Mouse (Mus musculus): ENCODE results near the gene Gm4559. TPM values are rescaled to one million over a fixed set of nuclear protein-coding genes. Genes with fewer than 3 reads are reported as not detected.
"Not testable (repeated sequence)": the region's sequence is repeated elsewhere in the genome, so short reads cannot be mapped to it uniquely, and the experiment has no call there.

Gene Gm4559
- polyA plus RNA-seq, 1 experiment: not detected

DNA sequence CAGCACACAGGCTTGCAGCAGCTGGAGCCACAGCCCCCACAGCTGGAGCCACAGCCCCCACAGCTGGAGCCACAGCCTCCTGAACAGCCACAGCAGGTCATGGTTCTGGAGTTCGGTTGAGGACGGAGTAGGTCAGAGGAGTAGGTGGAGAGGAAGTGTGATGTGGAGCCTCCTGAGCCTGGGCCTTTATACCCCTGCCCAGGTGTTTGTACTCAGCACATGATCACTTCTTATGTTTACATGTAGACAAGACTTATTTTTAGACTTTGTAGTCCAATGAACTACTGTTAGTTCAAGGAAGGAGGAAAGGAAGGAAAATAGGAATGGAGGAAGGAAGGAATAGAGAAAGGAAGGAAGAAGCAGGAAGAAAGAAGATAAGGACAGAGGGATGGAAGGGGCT lies 33.2 kb downstream of the Gm4559 start, which contains the start of gene Gm40460:
Gm40460 (minus strand) TSS at position 101 of the 400 bp plus-strand sequence.
- DNase-seq (ENCODE audit: low read depth): no peak
- TF ChIP-seq POLR2A (IDR thresholded peaks at IDR 0.05; ENCODE audit: borderline replicate concordance, extremely low read depth, insufficient read depth, insufficient read length, poor library complexity, severe bottlenecking) (no peak), CTCF (IDR thresholded peaks at IDR 0.05; ENCODE audit: borderline replicate concordance, extremely low read depth, insufficient read depth, insufficient read length) (no peak)

DNA sequence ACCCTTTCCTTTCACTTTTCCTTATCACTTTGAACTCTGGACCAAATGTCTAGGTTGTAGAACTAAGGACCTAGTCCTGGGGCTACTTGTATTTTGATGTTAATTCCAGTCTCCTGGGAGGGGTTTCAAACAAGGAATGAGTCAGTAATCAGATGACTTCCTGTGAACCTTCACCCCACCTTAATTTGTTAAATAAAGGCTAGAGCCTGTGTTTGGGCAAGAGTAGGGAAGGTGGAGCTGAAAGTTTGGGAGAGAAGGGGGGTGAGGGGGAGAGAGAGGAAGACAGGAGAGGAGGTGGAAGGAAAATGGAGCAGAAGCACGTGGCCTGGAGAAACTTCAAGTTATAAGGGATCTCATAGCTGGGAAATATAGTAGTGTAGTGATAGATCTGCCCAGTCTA lies 42.6 kb downstream of the Gm4559 start:
- DNase-seq (ENCODE audit: low read depth): no peak
- TF ChIP-seq CTCF (IDR thresholded peaks at IDR 0.05; ENCODE audit: borderline replicate concordance, extremely low read depth, insufficient read depth, insufficient read length) (no peak), POLR2A (IDR thresholded peaks at IDR 0.05; ENCODE audit: borderline replicate concordance, extremely low read depth, insufficient read depth, insufficient read length, poor library complexity, severe bottlenecking) (no peak)

DNA sequence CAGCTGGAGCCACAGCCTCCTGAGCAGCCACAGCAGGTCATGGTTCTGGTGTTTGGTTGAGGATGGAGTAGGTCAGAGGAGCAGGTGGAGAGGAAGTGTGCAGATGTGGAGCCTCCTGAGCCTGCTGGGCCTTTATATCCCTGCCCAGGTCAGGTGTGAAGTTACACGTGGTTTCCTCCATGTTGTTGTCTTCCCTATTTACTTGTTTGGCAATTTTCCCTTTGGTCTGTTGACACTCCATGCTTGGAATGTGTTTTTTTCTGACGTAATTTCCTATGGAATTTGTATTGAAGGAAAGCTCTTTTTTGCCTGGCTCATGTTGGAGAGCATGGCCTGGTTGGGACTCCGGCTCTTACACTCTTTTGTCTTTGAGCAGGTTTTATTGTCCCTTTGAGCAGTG lies 44.3 kb downstream of the Gm4559 start, which contains the start of gene Krtap5-5:
Krtap5-5 (minus strand) TSS at position 101 of the 400 bp plus-strand sequence.
- DNase-seq (ENCODE audit: low read depth): not testable (repeated sequence)

DNA sequence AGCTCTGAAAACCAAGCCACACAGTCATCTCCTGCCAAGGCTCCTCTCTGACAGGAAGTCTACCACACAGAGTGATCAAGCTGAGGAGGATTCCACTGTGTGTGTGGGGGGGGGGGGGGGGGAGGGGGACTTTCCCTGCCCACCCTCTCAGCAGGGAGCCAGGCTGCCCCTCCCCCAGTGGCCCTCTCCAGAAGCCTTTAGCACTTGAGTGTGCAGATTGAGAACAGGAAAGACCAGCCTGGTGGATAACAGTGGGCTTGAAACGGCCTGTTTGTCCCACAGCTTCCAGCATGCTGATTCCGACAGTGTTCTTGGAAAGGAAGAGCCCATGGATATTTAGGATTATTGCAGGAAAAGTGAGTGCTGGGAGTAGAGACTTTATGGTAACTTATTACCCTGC lies 49.6 kb downstream of the Gm4559 start:
- no peak for DNase-seq (ENCODE audit: low read depth)
- TF ChIP-seq CTCF (IDR thresholded peaks at IDR 0.05; ENCODE audit: borderline replicate concordance, extremely low read depth, insufficient read depth, insufficient read length) (no peak), POLR2A (IDR thresholded peaks at IDR 0.05; ENCODE audit: borderline replicate concordance, extremely low read depth, insufficient read depth, insufficient read length, poor library complexity, severe bottlenecking) (no peak)

Other genes with a start within 250 kb of the Gm4559 start
- 39.4 and 46.5 TPM in 2 replicates for gene Mob2, start 213.3 kb downstream of the Gm4559 start, polyA plus RNA-seq (2012; rRNA removed)
- 93.1 and 145 TPM in 2 replicates for gene Dusp8, start 178.5 kb downstream of the Gm4559 start, polyA plus RNA-seq (2012; rRNA removed)
- not detected in 2 replicates for gene Gm45618, start 153.6 kb downstream of the Gm4559 start, polyA plus RNA-seq (2012; rRNA removed)
- gene Gm39115, start 138.3 kb downstream of the Gm4559 start, polyA plus RNA-seq (2012; rRNA removed): not detected in 2 replicates
- 0.06 TPM in 1 of 2 replicates, not detected in the other for gene Gm45337, start 129.8 kb downstream of the Gm4559 start, polyA plus RNA-seq (2012; rRNA removed)
- not detected in 2 replicates for gene Gm29735, start 117.2 kb downstream of the Gm4559 start, polyA plus RNA-seq (2012; rRNA removed)
- gene Gm4553, start 108.6 kb downstream of the Gm4559 start, polyA plus RNA-seq (2012; rRNA removed): not detected in 2 replicates
- gene Krtap5-2, start 98.4 kb downstream of the Gm4559 start, polyA plus RNA-seq (2012; rRNA removed): not detected in 2 replicates
- gene Gm10153, start 84.0 kb downstream of the Gm4559 start, polyA plus RNA-seq (2012; rRNA removed): not detected in 2 replicates
- gene Krtap5-3, start 73.0 kb downstream of the Gm4559 start, polyA plus RNA-seq (2012; rRNA removed): not detected in 2 replicates
- not detected in 2 replicates for gene Gm7579, start 62.5 kb downstream of the Gm4559 start, polyA plus RNA-seq (2012; rRNA removed)
- not detected in 2 replicates for gene Krtap5-5, start 44.4 kb downstream of the Gm4559 start, polyA plus RNA-seq (2012; rRNA removed)
- gene Gm40460, start 33.3 kb downstream of the Gm4559 start, polyA plus RNA-seq (2012; rRNA removed): not detected in 2 replicates
- not detected in 2 replicates for gene Gm2431, start 16.0 kb downstream of the Gm4559 start, polyA plus RNA-seq (2012; rRNA removed)
- not detected in 2 replicates for gene Krtap5-1, start 22.8 kb upstream of the Gm4559 start, polyA plus RNA-seq (2012; rRNA removed)
- not detected in 2 replicates for gene Krtap5-4, start 29.2 kb upstream of the Gm4559 start, polyA plus RNA-seq (2012; rRNA removed)
- 2.8 and 2.9 TPM in 2 replicates for gene Ifitm10, start 99.4 kb upstream of the Gm4559 start, polyA plus RNA-seq (2012; rRNA removed)
- 0.12 and 0.14 TPM in 2 replicates for gene Gm49369, start 108.3 kb upstream of the Gm4559 start, polyA plus RNA-seq (2012; rRNA removed)
- 186 and 216 TPM in 2 replicates for gene Ctsd, start 113.7 kb upstream of the Gm4559 start, polyA plus RNA-seq (2012; rRNA removed)
- gene Syt8, start 160.5 kb upstream of the Gm4559 start, polyA plus RNA-seq (2012; rRNA removed): 0.23 and 0.44 TPM in 2 replicates
- gene Tnni2, start 167.4 kb upstream of the Gm4559 start, polyA plus RNA-seq (2012; rRNA removed): 0.73 and 1.2 TPM in 2 replicates
- 6.2 and 7.6 TPM in 2 replicates for gene Lsp1, start 186.4 kb upstream of the Gm4559 start, polyA plus RNA-seq (2012; rRNA removed)
- gene Tnnt3, start 224.5 kb upstream of the Gm4559 start, polyA plus RNA-seq (2012; rRNA removed): 0.68 and 1.9 TPM in 2 replicates

All from brain, embryonic 14.5 days (tissue).